Mouse (Mus musculus) heart, postnatal 25 days (tissue): ENCODE data around the gene Gm16440. TPM values are rescaled to one million over a fixed set of nuclear protein-coding genes. Genes with fewer than 3 reads are reported as not detected.
A peak's percentile ranks its signal among the peaks of the same experiment; 100 is the strongest.
"Not testable (repeated sequence)": the region's sequence is repeated elsewhere in the genome, so short reads cannot be mapped to it uniquely, and the experiment has no call there.

Source experiments
- DNase-seq: peaks from one replicate; pipeline ENCODE4 v3.0.0; 2022; ENCODE audit warnings: low spot score
- intact Hi-C: fragments of 180-260 bp; cut with DNase I; formaldehyde crosslinking; loops from one replicate; pipeline ENCODE4 v1.15.1; 2025
- total RNA-seq, 2 experiments: library from RNA; stranded (reverse); gene quantifications; 2 replicates each; pipeline ENCODE4 v1.2.3; 2021

Gm16440 gene
- not detected for total RNA-seq

DNA sequence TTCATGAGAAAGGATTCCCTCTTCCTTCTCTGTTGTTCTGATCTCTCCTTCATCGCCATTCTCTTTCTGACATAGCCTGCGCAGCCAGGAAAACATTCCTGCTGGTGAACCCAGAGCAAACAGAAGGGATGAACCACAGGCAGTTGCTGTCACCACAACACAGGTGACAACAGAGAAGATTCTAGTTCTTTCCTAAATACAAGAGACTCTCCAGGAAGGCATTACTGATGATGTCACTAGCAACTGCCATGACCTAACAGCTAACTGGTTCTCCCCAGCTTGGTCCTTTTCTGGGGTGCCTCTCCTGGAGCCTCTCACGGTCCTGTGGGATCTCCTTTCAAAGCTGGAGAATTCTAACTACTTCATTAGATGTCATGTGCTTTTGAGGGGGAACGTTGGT is at the start of gene Gm16440:
TSS of gene Gm16440 (minus strand) at position 101 of the 400 bp plus-strand sequence.
- intact Hi-C loops, DNase-seq: not testable (repeated sequence)

DNA sequence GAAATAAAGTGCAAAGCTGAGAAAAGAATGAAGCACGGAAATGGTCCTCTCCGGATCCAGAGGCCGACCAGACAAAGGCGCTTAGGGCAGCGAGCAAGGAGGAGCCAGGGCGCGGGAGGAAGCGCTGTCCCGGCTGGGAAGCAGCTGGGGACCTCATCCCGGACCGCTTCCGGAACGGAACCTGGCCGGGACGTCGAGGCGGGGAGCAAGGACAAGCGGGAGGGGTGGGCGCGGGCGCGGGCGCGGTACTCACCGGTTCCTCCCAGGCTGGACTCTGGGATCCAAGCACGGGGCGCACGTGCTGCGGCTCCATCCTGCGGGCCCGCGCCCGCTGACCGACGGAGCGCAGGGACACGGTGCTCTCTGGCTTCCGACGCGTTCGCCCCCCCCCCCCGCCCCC is 36.6 kb upstream of the Gm16440 start:
- peak; percentile 65 for DNase-seq

DNA sequence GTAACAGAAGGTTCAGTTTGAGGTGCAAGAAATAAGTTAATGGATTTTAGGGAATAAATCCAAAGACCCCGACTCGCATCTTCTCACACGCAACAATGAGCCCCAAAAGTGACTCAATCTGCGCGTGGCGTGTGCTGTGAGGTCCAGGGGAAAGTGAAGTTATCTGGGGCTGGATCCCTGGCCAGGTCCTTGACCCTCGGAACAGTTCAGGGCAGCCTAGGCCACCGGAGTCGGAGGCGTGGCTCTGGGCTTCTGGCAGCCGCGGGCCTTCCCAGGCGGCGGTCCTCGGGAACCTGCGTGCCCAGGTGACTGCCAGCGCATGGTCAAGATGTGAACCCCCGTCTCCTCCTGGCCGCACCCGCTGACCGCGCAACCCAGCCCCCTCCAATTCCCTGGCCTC is 36.2 kb upstream of the Gm16440 start:
- intact Hi-C loops, DNase-seq: not testable (repeated sequence)

More for the DNA sequence above, 36.6 kb upstream of the Gm16440 start:
- intact Hi-C loops = not testable (repeated sequence)

DNA sequence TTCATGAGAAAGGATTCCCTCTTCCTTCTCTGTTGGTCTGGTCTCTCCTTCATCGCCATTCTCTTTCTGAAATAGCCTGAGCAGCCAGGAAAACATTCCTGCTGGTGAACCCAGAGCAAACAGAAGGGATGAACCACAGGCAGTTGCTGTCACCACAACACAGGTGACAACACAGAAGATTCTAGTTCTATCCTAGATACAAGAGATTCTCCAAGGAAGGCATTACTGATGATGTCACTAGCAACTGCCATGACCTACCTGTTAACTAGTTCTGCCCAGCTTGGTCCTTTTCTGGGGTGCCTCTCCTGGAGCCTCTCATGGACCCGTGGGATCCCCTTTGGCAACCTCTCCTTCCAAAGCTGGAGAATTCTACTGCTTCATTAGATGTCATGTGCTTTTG is 22.3 kb upstream of the Gm16440 start, which contains the start of gene Gm3591:
TSS of gene Gm3591 (minus strand) at position 101 of the 400 bp plus-strand sequence.
- DNase-seq, intact Hi-C loops: not testable (repeated sequence)

DNA sequence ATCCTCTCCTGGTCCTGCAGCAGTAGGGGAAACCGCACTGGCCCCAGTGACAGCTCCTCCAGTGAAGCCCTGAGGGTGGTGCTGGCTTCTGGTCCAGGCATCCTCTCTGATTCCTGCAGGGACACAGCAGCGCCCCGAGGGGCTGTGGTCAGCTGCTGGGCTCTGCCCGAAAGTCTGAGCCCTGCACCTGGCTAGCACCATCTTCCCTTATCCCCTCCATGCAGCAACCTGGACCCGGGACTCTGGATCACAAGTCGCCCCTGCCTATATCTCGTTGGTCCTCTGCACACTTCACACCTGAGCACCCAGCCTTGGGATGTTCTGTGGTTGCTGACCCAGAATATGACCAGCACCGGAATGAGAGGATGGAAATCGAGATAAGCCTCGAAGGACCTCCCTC is 46.5 kb downstream of the Gm16440 start, which contains the start of gene Gm3618:
TSS of gene Gm3618 (minus strand) at position 101 of the 400 bp plus-strand sequence.
- intact Hi-C loops, DNase-seq: not testable (repeated sequence)

Other genes starting within 250 kb of the Gm16440 start
- under 1 TPM; 0.26 to 0.31 TPM for gene Gm21560, start 171.0 kb downstream of the Gm16440 start, total RNA-seq
- under 1 TPM; 0.17 to 0.34 TPM for gene Gm3411, start 103.1 kb downstream of the Gm16440 start, total RNA-seq
- not detected for gene Gm21103, start 85.5 kb downstream of the Gm16440 start, total RNA-seq
- gene Gm3618, start 46.6 kb downstream of the Gm16440 start, total RNA-seq = not detected
- gene Gm3591, start 22.2 kb upstream of the Gm16440 start, total RNA-seq = under 1 TPM in 1 of 2 experiments, not detected in 1; 0.39 TPM
- not detected for gene Gm3594, start 54.3 kb upstream of the Gm16440 start, total RNA-seq
- not detected for gene Gm8356, start 147.0 kb upstream of the Gm16440 start, total RNA-seq
- under 1 TPM in 1 of 2 experiments, not detected in 1; 0.21 TPM for gene Gm3629, start 200.3 kb upstream of the Gm16440 start, total RNA-seq
- not detected for gene Gm3460, start 232.1 kb upstream of the Gm16440 start, total RNA-seq